Comparison of ENCODE assay signal across 5 mouse cellular contexts in genomic region chr1:43136488-43137029, GRCm38 (mm10). TPM values are rescaled to one million over a fixed set of nuclear protein-coding genes. Genes with fewer than 3 reads are reported as not detected.
DNase-seq lines count a peak whose midpoint lies in the region; ATAC-seq and TF ChIP-seq lines count a peak whose summit lies in the region.
"Not testable (repeated sequence)": the region's sequence is repeated elsewhere in the genome, so short reads cannot be mapped to it uniquely, and the experiment has no call there.

No protein-coding gene starts in this region.

- H3K9ac ChIP-seq in forebrain, embryonic 15.5 days (replicated peaks); limb, embryonic 12.5 days (replicated peaks): not testable (repeated sequence)

- TF ChIP-seq CTCF in cortical plate, adult 2 months (IDR thresholded peaks at IDR 0.05; ENCODE audit: extremely low read depth, insufficient read depth, low read length): not testable (repeated sequence)

- H3K4me1 ChIP-seq in cortical plate, adult 2 months (ENCODE audit: control insufficient read depth, insufficient read depth, low read length): peaks cover 12% of the 10 kb centered on the region
- not testable (repeated sequence) for H3K4me1 ChIP-seq in forebrain, embryonic 15.5 days; limb, embryonic 12.5 days (replicated peaks)

- ATAC-seq in forebrain, embryonic 15.5 days (replicated peaks); limb, embryonic 12.5 days (ENCODE audit: insufficient number of reproducible peaks, insufficient read depth, low FRiP score, low TSS enrichment, low read depth): not testable (repeated sequence)

- peak; percentile 75 for DNase-seq in heart, adult 11 months
- DNase-seq in heart, postnatal 4 days: peak; percentile 2

- 82% methylated on average over 2 of the region's 2 CpGs for WGBS in forebrain, embryonic 15.5 days
- 78% methylated on average over 2 of the region's 2 CpGs for WGBS in limb, embryonic 12.5 days

- not testable (repeated sequence) for H3K36me3 ChIP-seq in forebrain, embryonic 15.5 days; limb, embryonic 12.5 days

- not testable (repeated sequence) for TF ChIP-seq POLR2A in cortical plate, adult 2 months (IDR thresholded peaks at IDR 0.05; ENCODE audit: extremely low read depth, insufficient read depth, low read length)

- H3K4me2 ChIP-seq in forebrain, embryonic 15.5 days (replicated peaks); limb, embryonic 12.5 days: not testable (repeated sequence)

- peak overlapping the region; percentile 66 for H3K27ac ChIP-seq in cortical plate, adult 2 months (ENCODE audit: insufficient read depth, low read length)
- H3K27ac ChIP-seq in forebrain, embryonic 15.5 days (replicated peaks): peak overlapping the region; percentile 89
- H3K27ac ChIP-seq in limb, embryonic 12.5 days: peak overlapping the region; percentile 50; the same call in 1 of the 2 replicates

- not testable (repeated sequence) for H3K9me3 ChIP-seq in forebrain, embryonic 15.5 days; limb, embryonic 12.5 days

- H3K4me3 ChIP-seq in cortical plate, adult 2 months (ENCODE audit: insufficient read depth, low read length); forebrain, embryonic 15.5 days; limb, embryonic 12.5 days (replicated peaks): not testable (repeated sequence)

- H3K27me3 ChIP-seq in forebrain, embryonic 15.5 days; limb, embryonic 12.5 days: not testable (repeated sequence)

RNA-seq across cellular contexts. Expression of gene AI597479, which starts 38.0 kb away (rescaled TPM):
- 21.8 and 23.2 TPM in 2 replicates for polyA plus RNA-seq in cortical plate, adult 2 months (2012; rRNA removed)
- 47.8 and 53.5 TPM in 2 replicates for polyA plus RNA-seq in forebrain, embryonic 15.5 days (2015; fragmentation: Nextera tagmentation; extraction: Ambion mirVana)
- total RNA-seq in heart, postnatal 4 days (2021): 1 to 10 TPM; 9.2 to 9.8 TPM
- polyA plus RNA-seq in limb, embryonic 12.5 days (2016; fragmentation: Nextera tagmentation; extraction: Ambion mirVana): 38.0 and 40.4 TPM in 2 replicates

RNA-seq across cellular contexts. Expression of gene Tgfbrap1, which starts 38.1 kb away (rescaled TPM):
- 37.2 and 37.4 TPM in 2 replicates for polyA plus RNA-seq in cortical plate, adult 2 months (2012; rRNA removed)
- polyA plus RNA-seq in forebrain, embryonic 15.5 days (2015; fragmentation: Nextera tagmentation; extraction: Ambion mirVana): 18.1 and 18.2 TPM in 2 replicates
- 10 to 100 TPM; 16.3 to 17.3 TPM for total RNA-seq in heart, postnatal 4 days (2021)
- polyA plus RNA-seq in limb, embryonic 12.5 days (2016; fragmentation: Nextera tagmentation; extraction: Ambion mirVana): 10.1 and 12.0 TPM in 2 replicates
